Mouse (Mus musculus): ENCODE results near the gene Gm16430. TPM values are rescaled to one million over a fixed set of nuclear protein-coding genes. Genes with fewer than 3 reads are reported as not detected.
"Not testable (repeated sequence)": the region's sequence is repeated elsewhere in the genome, so short reads cannot be mapped to it uniquely, and the experiment has no call there.

The Gm16430 gene
- total RNA-seq (2021): not detected
- long read RNA-seq, experiment 1: 0 reads
- long read RNA-seq, experiment 2: 0 reads

DNA sequence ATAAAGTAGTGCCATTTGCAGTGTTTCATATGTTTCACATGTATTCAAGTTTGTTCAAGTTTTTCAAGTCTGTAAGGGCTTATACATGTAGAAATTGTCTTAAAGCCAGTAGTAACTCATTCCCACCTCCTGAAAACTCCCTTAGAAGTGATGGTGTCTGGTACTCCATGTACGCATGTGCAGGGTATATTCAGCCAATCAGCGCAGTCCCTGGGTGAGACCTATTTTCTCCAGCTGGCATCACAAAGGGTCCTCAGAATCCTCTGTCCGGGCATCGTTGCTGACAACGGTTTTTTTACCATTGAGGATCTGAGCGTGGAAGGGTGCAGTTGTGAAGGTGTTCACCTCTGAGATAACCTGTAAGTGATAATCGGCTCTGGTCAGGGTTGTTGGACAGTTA, at the start of gene Gm16430:
Gm16430 (plus strand) TSS at position 301 of the 400 bp plus-strand sequence.
- DNase-seq; intact Hi-C loops (cut with DNase I; ENCODE audit: low total_unique reads): not testable (repeated sequence)

Other genes starting within 250 kb of the Gm16430 start
- not detected for gene Gm16405, start 91.0 kb upstream of the Gm16430 start, total RNA-seq (2021)